Mouse (Mus musculus): Measurements from ENCODE around the gene Fetub.
A peak's percentile ranks its signal among the peaks of the same experiment; 100 is the strongest.

Fetub gene

DNA sequence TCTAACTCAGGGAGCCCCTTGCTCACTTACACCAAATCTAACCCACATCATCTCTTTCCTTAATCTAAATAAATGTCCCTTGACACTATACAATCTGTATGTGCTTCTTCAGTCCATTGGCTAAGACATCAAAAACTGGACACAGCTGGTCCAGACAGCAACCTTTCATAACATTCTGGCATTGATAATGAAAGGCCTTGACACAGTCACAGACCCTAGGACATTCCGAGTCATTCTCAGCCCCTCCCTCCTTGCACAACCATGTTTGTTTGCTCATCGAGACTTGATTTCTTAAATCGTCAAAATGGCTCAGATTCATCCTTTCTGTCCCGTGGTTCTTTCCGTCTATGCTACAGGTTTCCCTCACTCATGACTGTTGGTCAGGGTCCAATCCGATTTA is 8.8 kb upstream of the Fetub start:
- no peak for DNase-seq (ENCODE audit: low read depth, low spot score)

DNA sequence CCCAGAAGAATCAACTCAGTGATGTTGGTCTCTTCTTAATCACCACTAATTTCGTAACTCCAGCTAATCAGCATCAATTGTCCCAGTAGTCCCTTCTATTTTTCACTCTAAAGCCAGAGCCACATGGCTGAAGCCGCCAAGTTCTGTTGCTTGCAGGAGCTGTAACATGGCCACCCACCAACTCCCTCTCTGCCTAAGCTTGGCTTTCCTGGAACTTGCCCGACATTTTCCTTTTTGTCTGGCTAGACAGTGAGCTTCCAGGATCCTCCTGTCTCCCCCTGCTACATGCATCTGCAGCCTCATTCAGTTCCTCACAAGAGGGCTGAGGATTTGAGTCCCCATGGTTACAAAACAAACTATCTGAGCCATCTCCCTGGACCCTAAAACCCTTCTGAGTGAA is 6.1 kb upstream of the Fetub start:
- no peak for DNase-seq (ENCODE audit: low read depth, low spot score)

DNA sequence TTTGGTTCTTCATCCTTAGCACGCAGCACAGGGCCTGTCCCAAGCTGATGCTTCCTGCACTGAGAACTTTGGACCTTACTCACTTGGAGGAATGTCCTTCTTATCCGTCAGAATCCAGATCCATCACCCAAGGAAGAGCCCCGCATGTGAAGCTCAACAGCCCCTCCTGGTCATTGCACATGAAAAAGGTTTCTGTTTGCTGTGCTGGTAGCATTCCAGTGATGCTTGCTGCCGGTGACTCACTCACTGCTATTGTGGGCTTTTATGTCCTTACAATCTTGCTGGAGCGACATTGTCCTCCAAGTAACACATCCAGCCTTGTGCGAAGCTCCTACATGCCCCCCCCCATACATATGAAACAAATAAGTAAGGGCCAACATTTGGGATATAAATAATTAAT is 5.2 kb upstream of the Fetub start:
- DNase-seq (ENCODE audit: low read depth, low spot score) = no peak

- no peak for DNase-seq (ENCODE audit: low read depth, low spot score)
These were observed 3.9 kb upstream of the Fetub start for GRCm38 (mm10) chr16:22914276-22914675.

DNA sequence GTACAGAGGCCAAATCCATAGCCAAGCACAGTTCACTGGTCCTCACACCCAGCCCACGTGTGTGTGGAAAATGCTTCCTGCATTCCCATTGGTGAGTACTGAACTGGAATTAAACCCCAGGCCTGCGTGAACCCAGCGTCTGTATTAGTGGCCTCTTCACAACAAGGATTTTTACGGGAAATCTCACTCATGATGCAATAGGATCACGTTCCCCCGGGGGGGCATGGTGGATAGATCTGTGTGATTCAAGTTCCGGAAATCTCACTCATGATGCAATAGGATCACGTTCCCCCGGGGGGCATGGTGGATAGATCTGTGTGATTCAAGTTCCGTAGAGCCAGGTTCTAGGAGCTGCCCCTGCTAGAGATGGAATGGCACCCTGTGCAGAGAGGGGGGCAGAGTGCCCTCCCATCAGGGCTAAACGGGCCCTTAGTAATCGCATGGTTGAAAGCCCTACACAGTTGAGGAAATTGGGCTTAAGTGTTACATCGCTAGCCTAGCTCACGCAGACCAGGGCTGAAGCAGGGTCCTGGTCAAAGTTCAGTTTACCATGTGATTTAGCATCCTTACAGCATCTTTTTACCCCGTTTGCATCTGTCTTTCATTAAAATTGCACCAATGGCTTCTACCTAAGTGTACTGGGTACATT is 654 bp downstream of the Fetub start:
- no peak for DNase-seq (ENCODE audit: low read depth, low spot score)

DNA sequence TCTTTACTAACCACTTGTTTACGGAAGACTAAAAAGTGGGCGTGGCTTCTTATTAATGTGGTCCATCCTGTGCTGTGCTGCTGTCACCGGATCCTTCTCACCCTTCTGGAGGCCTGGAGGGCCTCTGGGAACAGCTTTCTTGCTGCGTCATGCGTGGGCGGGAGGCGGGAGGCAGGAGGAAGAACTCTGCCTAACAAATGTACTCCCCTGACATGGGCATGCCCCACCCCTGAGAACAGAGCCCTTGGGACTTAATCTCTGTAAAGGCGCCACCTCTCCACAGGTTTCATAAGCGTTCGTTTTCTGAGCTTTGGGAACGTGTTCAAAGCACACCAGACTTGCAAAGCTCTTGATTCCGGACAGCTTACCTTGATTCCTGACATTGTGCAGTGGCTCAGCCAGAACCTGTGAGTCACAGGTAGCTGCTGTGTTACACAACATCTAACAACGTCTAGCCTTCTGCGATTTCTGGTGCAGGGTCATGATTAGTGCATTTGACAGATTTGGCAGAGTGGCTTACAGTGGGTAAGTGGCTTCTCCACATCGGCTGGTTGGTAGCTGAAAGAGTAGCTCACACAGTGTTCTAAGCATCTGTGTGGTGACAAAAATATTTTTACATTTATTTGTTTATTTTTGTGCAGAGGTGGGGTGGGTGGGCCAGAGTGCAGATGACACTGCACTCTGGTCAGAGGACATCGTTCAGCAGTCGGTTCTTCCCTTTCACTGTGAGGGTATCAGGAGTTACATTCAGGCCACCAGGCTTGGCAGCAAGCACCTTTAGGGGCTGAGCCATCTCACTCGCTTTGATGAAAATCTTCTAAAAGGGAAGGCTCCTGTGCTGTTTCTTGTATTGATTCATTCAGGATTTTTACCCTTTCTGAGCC is 2.1 kb downstream of the Fetub start:
- peak; percentile 68 for DNase-seq (ENCODE audit: low read depth, low spot score)

DNA sequence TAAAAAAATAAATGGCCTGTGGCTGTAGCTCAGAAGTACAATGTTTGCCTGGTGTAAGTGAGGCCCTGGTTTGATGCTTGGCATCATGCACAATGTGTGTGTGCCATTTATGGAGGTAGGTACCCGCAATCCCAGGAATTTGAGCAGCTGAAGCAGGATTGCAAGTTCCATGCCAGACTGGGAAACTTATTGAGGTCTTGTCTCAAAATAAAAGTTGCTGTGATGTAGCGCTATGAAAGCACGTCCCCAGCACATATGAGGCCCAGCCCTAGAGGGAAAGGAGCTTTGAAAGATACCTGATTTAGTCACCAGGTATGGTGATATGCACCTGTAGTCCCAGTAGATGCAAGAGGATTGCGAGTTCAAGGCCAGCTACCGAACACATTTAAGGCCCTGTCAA is 3.6 kb downstream of the Fetub start:
- DNase-seq (ENCODE audit: low read depth, low spot score) = no peak

GRCm38 (mm10) chr16:22922433-22922832 is 4.3 kb downstream of the Fetub start:
- DNase-seq (ENCODE audit: low read depth, low spot score) = no peak

DNA sequence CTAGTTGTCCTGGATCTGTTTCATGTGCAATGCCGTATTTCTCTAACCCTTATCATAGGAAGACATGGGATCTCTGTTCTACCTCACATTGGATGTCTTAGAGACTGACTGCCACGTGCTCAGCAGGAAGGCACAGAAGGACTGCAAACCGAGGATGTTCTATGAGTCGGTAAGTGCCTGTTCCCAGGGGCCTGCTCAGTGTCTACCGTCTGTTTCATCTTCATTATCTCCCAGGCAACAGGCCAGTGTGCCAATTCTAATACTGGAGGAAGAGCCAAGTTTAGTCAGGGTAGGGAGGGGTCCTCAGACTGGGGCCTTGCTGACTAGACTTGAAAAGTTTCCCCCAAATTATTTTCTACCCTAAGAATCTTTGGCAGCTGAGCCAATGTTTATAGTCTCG is 11.4 kb downstream of the Fetub start:
- DNase-seq (ENCODE audit: low read depth, low spot score) = no peak

GRCm38 (mm10) chr16:22931431-22932200 is 13.5 kb downstream of the Fetub start:
- peak; percentile 42 for DNase-seq (ENCODE audit: low read depth, low spot score)

DNA sequence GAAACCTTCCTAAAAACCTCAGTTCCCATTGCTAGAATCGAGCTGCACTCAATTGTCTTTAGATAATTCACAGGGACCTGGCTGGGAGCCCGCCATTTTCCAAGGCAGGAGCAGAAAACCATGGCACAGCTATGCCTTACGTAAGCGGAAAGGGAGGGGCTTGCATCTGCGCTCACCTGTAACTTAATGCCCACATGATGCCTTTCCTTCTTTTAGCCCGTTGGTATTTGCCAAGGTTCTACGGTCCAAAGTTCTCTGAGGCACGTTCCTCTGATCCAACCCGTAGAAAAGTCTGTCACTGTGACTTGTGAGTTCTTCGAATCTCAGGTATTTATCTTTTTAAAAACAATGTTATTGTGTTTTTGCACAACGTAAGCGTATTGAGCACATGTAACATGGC is 19.5 kb downstream of the Fetub start:
- DNase-seq (ENCODE audit: low read depth, low spot score) = no peak

GRCm38 (mm10) chr16:22938541-22938940 is 20.4 kb downstream of the Fetub start:
- DNase-seq (ENCODE audit: low read depth, low spot score) = no peak

GRCm38 (mm10) chr16:22939120-22939695 is 21.1 kb downstream of the Fetub start:
- no peak for DNase-seq (ENCODE audit: low read depth, low spot score)

DNA sequence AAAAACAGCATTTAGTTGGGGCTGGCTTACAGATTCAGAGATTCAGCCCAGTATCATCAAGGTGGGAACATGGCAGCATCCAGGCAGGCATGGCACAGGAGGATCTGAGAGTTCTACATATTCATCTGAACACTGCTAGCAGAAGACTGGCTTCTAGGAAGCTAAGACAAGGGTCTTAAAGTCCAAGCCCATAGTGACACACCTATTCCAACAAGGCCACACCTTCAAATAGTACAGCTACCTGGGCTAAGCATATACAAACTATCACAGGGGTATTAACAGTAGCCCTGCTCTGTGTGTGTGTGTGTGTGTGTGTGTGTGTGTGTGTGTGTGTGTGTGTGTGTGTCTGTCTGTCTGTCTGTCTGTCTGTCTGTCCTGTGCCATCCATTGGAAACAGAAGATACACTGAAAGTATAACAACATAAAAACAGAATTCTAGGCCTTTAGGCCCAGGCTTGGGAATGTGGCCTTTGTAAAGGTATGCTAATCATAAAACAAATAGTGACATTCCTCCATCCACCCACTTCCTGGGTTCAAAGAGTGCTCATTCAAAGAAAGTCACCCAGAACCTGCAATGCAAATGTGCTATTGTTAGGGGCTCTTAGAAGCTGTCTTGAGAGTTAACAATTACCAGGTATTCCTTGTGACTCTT is 23.8 kb downstream of the Fetub start:
- peak; percentile 70 for DNase-seq (ENCODE audit: low read depth, low spot score)

DNA sequence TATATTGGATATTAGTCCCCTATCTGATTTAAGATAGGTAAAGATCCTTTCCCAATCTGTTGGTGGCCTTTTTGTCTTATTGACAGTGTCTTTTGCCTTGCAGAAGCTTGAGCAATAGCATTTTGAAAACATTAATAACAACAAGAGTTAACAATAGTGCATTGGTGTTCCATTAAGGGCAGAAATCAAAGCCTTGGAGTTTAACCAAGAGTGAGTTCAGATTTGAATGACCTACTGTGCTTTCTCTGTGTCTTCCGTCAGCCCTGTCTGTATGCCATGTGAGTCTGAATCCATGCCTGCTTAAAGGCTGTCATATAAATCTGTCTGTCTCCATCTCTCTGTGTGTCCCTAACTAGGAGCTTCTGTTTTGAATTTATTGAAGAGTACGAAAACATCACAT is 29.2 kb downstream of the Fetub start:
- no peak for DNase-seq (ENCODE audit: low read depth, low spot score)

GRCm38 (mm10) chr16:22950840-22951395 is 32.8 kb downstream of the Fetub start, which contains the start of gene Hrg:
Hrg (plus strand) TSS chr16:22951072.
- no peak for DNase-seq (ENCODE audit: low read depth, low spot score)

DNA sequence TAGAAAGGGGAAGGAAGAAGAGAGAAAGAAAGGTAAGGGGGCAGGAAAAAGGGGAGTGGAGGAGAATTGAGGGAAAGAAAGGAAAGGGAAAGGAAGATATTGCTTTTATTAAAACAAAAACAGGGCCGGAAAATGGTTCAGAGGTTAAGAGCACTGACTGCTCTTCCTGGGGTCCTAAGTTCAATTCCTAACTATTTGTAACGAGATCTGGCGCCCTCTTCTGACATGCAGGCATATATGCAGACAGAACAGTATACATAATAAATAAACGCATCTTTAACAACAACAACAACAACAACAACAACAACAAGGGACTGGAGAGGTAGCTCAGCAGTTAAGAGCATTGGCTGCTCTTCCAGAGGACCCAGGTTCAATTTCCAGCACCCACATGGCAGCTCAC is 34.9 kb downstream of the Fetub start:
- DNase-seq (ENCODE audit: low read depth, low spot score) = peak; percentile 60

DNA sequence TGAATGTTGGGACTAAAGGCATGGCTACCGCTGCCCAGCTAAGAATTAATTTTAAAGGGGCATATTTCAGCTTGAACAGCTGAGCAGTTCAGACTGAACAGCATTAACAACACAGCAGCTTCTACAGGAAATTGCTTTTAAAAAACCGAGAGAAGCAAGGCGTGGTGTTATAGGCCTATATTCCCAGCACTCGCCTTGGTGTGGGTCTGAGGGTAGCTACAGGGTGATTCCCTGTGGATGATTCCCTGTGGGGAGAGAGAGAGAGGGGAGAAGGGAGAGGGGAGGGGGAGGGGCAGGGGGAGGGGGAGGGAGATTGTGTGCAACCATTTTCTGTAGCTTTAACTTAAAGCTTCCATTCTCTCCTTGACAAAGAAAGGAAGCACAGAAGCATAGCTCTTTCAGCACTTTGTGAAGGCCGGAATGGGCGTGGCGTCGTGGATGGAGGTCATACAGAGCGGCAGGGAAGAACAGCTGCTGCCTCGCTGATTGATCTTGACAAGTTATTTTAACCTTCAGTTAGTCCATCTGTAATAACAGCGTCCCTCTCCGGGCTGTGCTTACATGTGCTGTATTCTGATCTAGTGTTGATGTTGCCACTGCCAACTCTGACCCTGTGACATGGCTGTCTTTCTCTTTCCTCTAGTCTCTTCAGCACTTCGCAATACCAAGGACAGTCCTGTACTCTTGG is 37.4 kb downstream of the Fetub start:
- peak; percentile 89 for DNase-seq (ENCODE audit: low read depth, low spot score)

DNA sequence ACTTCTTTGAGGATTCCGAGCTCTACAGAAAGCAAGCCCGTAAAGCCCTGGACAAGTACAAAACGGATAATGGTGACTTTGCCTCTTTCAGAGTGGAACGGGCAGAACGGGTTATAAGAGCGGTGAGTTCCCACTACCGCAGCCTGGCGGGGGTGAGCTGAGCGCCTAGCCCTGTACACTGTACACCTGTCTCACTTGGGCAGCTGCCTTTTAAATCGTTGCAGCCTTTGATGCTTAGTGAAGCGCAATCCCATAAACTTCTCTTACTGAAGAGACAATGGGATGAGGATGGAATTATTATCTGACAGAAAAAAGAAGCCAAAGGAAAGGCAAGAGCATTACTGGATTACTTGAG is 37.9 kb downstream of the Fetub start:
- DNase-seq (ENCODE audit: low read depth, low spot score) = peak; percentile 17

DNA sequence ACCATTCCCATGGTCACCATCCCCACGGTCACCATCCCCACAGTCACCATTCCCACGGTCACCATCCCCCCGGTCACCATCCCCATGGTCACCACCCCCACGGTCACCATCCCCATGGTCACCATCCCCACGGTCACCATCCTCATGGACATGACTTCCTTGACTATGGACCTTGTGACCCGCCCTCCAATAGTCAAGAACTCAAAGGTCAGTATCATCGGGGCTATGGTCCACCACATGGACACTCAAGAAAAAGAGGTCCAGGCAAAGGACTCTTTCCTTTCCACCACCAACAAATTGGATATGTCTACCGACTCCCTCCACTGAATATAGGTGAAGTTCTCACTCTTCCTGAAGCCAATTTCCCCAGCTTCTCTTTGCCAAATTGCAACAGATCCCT is 42.9 kb downstream of the Fetub start:
- DNase-seq (ENCODE audit: low read depth, low spot score) = no peak

GRCm38 (mm10) chr16:22962256-22962655 is 44.1 kb downstream of the Fetub start:
- DNase-seq (ENCODE audit: low read depth, low spot score) = no peak

Measured in ES-CJ7 (cell line).